Mouse (Mus musculus) mouse trophoblast stem cell (cell line): Measurements from ENCODE around the gene Foxd2.

ENCODE experiments used
- in situ Hi-C, 2 experiments: fragments of 300-500 bp; cut with MseI, MboI; formaldehyde crosslinking; loops; 2 replicates in 1 of 2; 3 replicates in 1 of 2; pipeline ENCODE4 v1.15.1; 2025

Foxd2 gene

GRCm38 (mm10) chr4:114858426-114858825, 50.2 kb downstream of the Foxd2 start:
- in situ Hi-C loops, result no loop called here
